Mouse (Mus musculus): Measurements from ENCODE around the gene Vcan. TPM values are rescaled to one million over a fixed set of nuclear protein-coding genes. Genes with fewer than 3 reads are reported as not detected.
A peak's percentile ranks its signal among the peaks of the same experiment; 100 is the strongest.
"Not testable (repeated sequence)": the region's sequence is repeated elsewhere in the genome, so short reads cannot be mapped to it uniquely, and the experiment has no call there.

Gene Vcan
- polyA plus RNA-seq (2016; fragmentation: Nextera tagmentation; extraction: Ambion mirVana): 119 and 120 TPM in 2 replicates

DNA sequence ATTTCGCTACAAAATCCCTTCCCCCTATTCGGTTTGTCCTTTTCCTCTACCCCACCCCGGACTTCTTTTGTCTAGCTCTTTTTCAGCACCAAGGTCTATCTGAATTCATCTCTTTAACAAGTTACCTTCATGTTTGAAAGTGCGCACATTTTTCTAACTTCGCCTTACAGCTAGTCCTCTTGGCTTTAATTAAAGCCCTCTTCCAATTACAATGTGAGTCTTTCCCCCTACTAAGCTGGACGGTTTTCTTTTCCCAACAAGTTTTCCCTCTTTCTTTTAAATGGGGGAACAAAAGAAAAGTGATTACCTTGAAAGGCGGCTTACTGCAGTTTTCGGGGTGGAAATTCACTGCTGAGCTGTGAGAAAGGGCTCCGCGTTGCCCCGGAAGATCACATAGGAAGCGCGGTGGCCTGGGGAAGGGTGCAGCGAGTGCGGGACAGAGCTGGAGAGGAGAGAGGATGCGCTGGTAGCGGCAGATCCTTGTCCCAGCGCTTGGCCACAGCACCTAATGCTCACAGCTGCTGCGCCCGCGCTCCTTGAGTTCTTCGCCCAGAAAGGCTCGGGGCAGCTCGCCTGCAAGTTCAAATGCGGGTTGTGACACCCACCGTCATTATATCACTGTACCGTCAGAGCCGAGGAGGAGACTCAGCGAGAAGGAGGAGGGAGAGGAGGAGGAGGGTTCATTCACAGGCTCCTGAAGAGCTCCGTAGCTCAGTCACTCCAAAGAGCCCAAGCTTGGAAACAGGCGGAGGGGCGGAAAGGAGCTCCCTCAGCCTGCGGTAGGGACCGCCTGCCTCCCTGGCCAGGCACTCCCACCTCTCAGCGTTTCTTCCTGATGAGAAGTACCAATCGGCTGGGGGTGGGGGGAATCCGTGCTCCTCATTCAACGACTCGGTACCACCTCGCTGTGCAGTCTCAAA, at the start of gene Vcan:
TSS of gene Vcan (minus strand) at position 744 of the 920 bp plus-strand sequence.
- Histone ChIP-seq H3K27ac (peak within 1 kb of the TSS; percentile 94), H3K4me2 (replicated peaks) (peak within 1 kb of the TSS; percentile 83), H3K4me3 (peak within 1 kb of the TSS; percentile 70), H3K9ac (peak within 1 kb of the TSS; percentile 83), H3K4me1 (peaks cover 17% of the 10 kb centered on the region), H3K36me3 (no peaks in the 10 kb centered on the region), H3K27me3 (no peaks in the 10 kb centered on the region), H3K9me3 (no peaks in the 10 kb centered on the region)
- WGBS: under 1% methylated on average over 40 of the region's 40 CpGs
- ATAC-seq (ENCODE audit: insufficient number of reproducible peaks, insufficient read depth, low FRiP score, low TSS enrichment): peak; percentile 64

DNA sequence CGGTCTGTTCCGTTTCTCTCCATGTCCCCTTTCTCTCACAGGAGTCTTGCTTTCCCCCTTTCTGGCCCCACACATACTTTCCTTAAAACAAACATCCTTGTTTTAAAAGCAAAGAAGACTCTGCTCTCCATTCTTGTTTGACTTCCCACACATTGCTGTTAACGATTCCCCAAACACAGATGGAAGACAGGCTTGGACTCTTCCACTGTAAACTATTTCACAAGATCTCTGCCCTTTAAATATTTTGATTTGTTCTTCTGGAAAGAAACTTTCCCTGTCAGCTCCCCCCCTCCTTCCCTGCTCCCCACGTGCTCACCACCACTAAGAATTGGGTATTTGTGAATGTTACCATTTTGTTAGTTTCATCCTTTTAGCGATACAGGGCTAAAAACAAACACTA, 49.2 kb upstream of the Vcan start:
- H3K4me3 ChIP-seq: no peak overlapping the region
- no peaks in the 10 kb centered on the region for H3K9me3 ChIP-seq
- no peaks in the 10 kb centered on the region for H3K4me1 ChIP-seq
- ATAC-seq (ENCODE audit: insufficient number of reproducible peaks, insufficient read depth, low FRiP score, low TSS enrichment): no peak
- no peak overlapping the region for H3K27ac ChIP-seq
- no peaks in the 10 kb centered on the region for H3K36me3 ChIP-seq
- 44% methylated on average over 5 of the region's 5 CpGs for WGBS
- no peaks in the 10 kb centered on the region for H3K27me3 ChIP-seq
- no peak overlapping the region for H3K4me2 ChIP-seq (replicated peaks)
- no peak overlapping the region for H3K9ac ChIP-seq

DNA sequence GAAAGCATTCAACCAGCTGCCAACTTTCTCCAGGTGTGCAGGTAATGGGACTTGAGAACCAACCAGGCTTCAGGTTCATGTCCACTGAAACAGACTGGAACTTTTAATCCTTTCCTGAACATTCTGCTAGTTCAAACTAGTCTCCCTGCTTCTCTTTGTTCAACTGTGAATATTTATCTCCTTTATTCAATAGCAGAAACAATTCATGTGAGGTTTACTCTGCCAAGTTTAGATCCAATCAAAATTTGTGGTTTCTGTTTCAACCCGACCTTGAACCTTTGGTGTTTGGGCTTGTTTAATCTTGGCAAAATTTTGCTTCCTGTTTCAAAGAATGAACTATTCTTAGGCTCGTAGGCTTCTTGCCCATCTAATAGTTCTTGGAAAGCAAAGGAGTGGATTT, 40.6 kb upstream of the Vcan start:
- Histone ChIP-seq H3K4me1 (no peaks in the 10 kb centered on the region), H3K4me3 (no peak overlapping the region), H3K27ac (no peak overlapping the region), H3K9ac (no peak overlapping the region), H3K9me3 (no peaks in the 10 kb centered on the region), H3K36me3 (no peaks in the 10 kb centered on the region), H3K27me3 (no peaks in the 10 kb centered on the region), H3K4me2 (replicated peaks) (no peak overlapping the region)
- ATAC-seq (ENCODE audit: insufficient number of reproducible peaks, insufficient read depth, low FRiP score, low TSS enrichment): no peak
- 53% methylated on average over 2 of the region's 2 CpGs for WGBS

DNA sequence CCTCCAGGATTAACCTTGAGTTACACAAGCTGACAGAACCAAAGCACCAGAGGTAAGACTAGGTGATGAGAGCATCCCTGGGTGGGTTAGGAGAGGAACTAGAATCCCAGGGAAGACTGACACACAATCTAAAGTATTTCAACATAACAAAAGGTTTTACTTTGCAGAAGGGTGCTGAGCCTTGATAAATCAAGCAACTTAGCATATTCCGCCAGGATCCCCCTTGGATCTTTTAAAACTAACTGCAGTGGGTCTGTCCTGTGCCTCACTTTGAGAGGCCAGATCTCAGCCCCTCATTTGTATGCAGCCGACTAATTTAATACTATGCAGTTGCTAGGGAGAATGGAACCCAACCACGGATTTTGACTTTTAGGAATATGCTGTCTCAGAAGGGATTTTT, 38.0 kb upstream of the Vcan start:
- no peaks in the 10 kb centered on the region for H3K36me3 ChIP-seq
- WGBS: 66% methylated on average over 3 of the region's 3 CpGs
- no peaks in the 10 kb centered on the region for H3K27me3 ChIP-seq
- H3K4me3 ChIP-seq: no peak overlapping the region
- H3K4me1 ChIP-seq: no peaks in the 10 kb centered on the region
- H3K4me2 ChIP-seq (replicated peaks): no peak overlapping the region
- H3K27ac ChIP-seq: no peak overlapping the region
- no peak for ATAC-seq (ENCODE audit: insufficient number of reproducible peaks, insufficient read depth, low FRiP score, low TSS enrichment)
- H3K9ac ChIP-seq: no peak overlapping the region
- no peaks in the 10 kb centered on the region for H3K9me3 ChIP-seq

DNA sequence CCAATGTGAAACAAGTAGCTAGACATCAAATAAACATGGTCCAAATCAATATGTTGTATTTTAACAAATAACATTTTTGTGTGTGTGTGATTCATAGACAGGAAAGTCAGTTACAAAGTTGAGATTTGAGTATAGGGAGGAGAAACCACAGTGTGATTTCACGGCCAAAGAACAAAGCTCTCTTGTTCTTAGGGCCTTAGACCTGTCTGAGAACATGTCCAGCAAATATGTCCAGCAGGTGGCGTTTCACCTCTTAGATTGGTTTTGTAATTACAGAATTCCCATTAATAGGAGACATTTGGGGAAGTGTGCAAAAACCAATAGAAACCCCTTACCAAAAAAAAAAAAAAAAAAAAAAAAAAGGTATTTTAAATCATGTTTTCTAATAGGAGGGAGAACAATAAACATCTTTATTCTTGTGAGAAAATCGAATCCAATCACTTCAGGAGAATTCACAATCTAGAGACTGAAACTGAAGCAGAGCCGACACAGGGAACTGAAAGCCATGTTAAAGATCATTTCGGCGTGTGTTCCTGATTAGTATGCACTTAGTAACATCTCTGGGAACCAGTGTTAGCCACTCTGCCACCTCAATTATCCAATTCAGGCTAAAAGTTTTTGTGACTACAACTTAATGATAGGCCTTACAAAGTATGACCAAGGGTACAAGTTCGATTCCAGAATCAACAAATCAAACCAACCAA, 37.1 kb upstream of the Vcan start:
- Histone ChIP-seq H3K4me3 (no peak overlapping the region), H3K27me3 (no peaks in the 10 kb centered on the region), H3K9me3 (no peaks in the 10 kb centered on the region), H3K27ac (no peak overlapping the region), H3K4me2 (replicated peaks) (no peak overlapping the region), H3K9ac (no peak overlapping the region), H3K4me1 (no peaks in the 10 kb centered on the region), H3K36me3 (no peaks in the 10 kb centered on the region)
- WGBS: 49% methylated on average over 7 of the region's 7 CpGs
- ATAC-seq (ENCODE audit: insufficient number of reproducible peaks, insufficient read depth, low FRiP score, low TSS enrichment): no peak

DNA sequence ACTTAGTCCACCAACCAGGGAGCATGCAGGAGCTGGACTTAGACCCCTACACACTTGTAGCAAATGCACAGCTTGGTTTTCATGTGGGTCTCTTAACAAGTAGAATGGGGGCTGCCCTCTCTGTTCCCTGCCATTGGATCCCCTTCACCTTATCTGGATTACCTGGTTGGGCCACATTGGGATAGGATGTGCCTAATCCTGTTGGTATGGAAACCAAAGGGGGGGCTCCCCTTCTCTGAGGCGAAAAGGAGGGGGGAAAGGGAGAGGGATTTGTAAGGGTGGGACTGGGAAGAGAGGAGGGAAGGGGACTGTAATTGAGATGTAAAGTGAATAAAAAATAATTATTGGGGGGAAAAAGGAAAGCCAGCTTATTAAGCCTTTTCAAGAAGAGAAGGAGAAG, 35.5 kb upstream of the Vcan start:
- Histone ChIP-seq H3K9ac (no peak overlapping the region), H3K4me3 (no peak overlapping the region), H3K4me1 (peaks cover 3% of the 10 kb centered on the region; the same call in 1 of the 2 replicates), H3K4me2 (replicated peaks) (no peak overlapping the region), H3K9me3 (no peaks in the 10 kb centered on the region), H3K27me3 (no peaks in the 10 kb centered on the region), H3K27ac (no peak overlapping the region), H3K36me3 (no peaks in the 10 kb centered on the region)
- WGBS: 29% methylated on average over 1 of the region's 1 CpGs
- no peak for ATAC-seq (ENCODE audit: insufficient number of reproducible peaks, insufficient read depth, low FRiP score, low TSS enrichment)

DNA sequence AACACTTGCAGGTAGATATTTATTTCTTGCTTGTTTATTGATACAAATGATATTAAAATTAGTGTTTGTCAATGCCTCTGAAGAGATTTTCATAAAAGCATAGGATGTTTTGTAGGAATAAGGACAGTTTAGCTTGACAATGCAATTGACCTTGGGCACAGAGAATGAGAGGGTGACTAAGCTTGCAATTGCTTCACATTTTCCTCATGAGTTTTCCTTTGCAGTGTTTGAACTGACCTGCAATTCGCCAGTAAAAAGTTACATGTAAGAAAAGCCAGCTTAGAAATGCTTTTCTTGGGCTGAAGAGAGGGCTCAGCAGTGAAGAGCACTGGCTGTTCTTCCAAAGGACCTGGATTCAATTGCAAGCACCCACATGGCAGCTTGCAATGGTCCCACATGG, 34.8 kb upstream of the Vcan start:
- peaks cover 3% of the 10 kb centered on the region; the same call in 1 of the 2 replicates for H3K4me1 ChIP-seq
- H3K36me3 ChIP-seq: no peaks in the 10 kb centered on the region
- no peaks in the 10 kb centered on the region for H3K27me3 ChIP-seq
- no peak overlapping the region for H3K4me3 ChIP-seq
- no peak overlapping the region for H3K4me2 ChIP-seq (replicated peaks)
- no peaks in the 10 kb centered on the region for H3K9me3 ChIP-seq
- WGBS: 85% methylated on average over 1 of the region's 1 CpGs
- H3K27ac ChIP-seq: no peak overlapping the region
- H3K9ac ChIP-seq: no peak overlapping the region
- no peak for ATAC-seq (ENCODE audit: insufficient number of reproducible peaks, insufficient read depth, low FRiP score, low TSS enrichment)

DNA sequence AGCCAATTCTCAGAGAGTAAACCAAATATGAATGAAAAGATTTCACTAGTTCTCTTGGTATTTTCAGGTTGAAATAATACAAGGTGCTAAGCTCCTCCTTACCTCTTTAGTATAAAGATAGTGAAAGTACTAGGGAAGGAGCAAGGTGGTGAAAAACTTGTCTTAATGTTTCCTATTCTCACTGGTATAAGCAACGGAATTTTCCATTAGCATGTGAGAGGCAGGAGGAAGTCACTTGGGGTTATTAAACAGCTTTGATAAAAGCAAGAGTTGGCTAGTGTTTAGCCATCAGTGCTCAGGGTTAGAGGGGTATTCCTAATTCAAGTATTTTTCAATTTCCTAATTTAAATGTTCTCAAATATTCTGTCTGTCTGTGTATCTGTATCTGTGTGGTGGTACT, 24.2 kb upstream of the Vcan start:
- no peak overlapping the region for H3K9ac ChIP-seq
- no peak for ATAC-seq (ENCODE audit: insufficient number of reproducible peaks, insufficient read depth, low FRiP score, low TSS enrichment)
- H3K4me3 ChIP-seq: no peak overlapping the region
- H3K4me1 ChIP-seq: no peaks in the 10 kb centered on the region
- no peak overlapping the region for H3K27ac ChIP-seq
- no peaks in the 10 kb centered on the region for H3K36me3 ChIP-seq
- 73% methylated on average over 1 of the region's 1 CpGs for WGBS
- H3K9me3 ChIP-seq: no peaks in the 10 kb centered on the region
- H3K27me3 ChIP-seq: no peaks in the 10 kb centered on the region
- no peak overlapping the region for H3K4me2 ChIP-seq (replicated peaks)

DNA sequence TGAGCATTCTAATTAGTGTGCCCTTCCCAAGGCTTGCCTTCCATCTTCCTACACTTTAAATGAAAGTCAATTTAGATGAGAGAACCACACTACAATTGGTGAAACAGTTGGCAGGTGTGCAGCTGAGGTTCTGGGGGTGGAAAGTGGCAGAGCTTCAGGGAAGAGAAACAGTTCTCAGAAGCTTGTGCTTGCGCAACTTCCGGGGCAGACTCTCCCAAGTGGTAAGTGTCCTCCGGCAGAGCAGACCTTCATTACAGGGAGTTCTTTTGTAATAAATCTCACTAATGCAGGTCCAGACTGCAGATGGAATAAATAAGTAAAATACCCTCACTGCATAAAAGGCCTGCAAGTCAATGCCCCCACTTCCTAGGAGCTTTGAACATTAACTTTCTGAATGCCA, 23.7 kb upstream of the Vcan start:
- Histone ChIP-seq H3K9me3 (no peaks in the 10 kb centered on the region), H3K36me3 (no peaks in the 10 kb centered on the region), H3K4me1 (no peaks in the 10 kb centered on the region), H3K4me2 (replicated peaks) (no peak overlapping the region), H3K9ac (no peak overlapping the region), H3K4me3 (no peak overlapping the region), H3K27me3 (no peaks in the 10 kb centered on the region), H3K27ac (no peak overlapping the region)
- no peak for ATAC-seq (ENCODE audit: insufficient number of reproducible peaks, insufficient read depth, low FRiP score, low TSS enrichment)
- WGBS: 91% methylated on average over 3 of the region's 3 CpGs

DNA sequence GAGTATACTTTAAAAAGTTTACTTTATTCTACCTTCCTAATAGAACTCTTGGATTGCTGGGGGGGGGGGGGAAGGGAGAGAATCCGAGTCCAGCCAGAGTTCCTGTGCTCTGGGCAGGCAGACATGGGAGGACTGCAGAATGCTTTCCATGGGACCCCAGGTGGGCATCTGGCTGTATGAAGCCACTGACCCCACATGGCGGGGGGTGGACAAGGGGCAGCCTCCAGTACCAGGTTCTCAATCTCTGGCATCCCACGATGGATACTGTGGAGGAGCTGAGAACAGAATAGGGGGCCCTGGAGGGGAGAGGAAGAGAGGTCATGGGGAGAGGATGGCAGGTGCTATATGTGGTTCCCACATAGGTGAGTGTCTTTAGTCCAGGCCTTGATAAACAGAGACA, 20.0 kb upstream of the Vcan start:
- Histone ChIP-seq H3K4me2 (replicated peaks) (no peak overlapping the region), H3K9me3 (no peaks in the 10 kb centered on the region), H3K4me3 (no peak overlapping the region), H3K27ac (no peak overlapping the region), H3K9ac (no peak overlapping the region), H3K4me1 (no peaks in the 10 kb centered on the region), H3K27me3 (no peaks in the 10 kb centered on the region), H3K36me3 (no peaks in the 10 kb centered on the region)
- no peak for ATAC-seq (ENCODE audit: insufficient number of reproducible peaks, insufficient read depth, low FRiP score, low TSS enrichment)
- 75% methylated on average over 2 of the region's 3 CpGs for WGBS

DNA sequence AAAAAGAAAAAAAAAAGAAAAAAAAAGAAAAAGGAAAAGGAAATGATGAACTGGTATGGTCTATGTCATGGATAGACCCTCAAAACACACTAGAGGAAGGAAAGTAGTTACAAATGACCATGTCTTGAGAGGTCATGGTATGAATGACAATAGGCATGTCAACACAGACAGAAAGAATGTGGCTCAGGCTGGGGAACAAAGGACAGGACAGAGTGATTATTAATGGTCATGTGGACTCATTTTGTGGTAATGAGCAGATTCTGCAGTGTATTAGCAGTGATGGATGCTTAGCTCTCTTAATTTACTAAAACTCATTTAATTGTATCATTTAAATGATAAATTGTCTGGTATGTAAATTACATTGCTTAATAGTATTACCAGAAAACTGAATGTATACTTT, 14.0 kb upstream of the Vcan start:
- no peak for ATAC-seq (ENCODE audit: insufficient number of reproducible peaks, insufficient read depth, low FRiP score, low TSS enrichment)
- H3K27me3 ChIP-seq: no peaks in the 10 kb centered on the region
- no peaks in the 10 kb centered on the region for H3K4me1 ChIP-seq
- H3K9me3 ChIP-seq: no peaks in the 10 kb centered on the region
- H3K36me3 ChIP-seq: no peaks in the 10 kb centered on the region
- H3K9ac ChIP-seq: no peak overlapping the region
- no peak overlapping the region for H3K4me3 ChIP-seq
- H3K4me2 ChIP-seq (replicated peaks): no peak overlapping the region
- no peak overlapping the region for H3K27ac ChIP-seq

DNA sequence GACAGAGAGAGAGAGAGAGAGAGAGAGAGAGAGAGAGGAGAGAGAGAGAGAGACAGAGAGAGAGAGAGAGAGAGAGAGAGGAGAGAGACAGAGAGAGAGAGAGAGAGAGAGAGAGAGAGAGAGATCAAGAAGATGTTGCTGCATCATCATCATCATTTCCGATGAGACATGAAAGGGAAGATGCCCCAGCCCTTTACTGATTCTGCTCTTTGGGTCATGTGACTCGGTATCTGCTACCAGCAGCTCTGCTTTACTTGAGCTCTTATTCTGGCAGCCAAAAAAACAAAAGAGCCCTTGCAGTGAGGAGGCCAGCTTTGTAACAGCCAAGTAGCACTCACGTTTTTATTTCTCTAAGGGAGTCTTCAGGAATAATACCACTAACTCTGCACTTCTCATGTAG, 8.3 kb upstream of the Vcan start:
- WGBS: 28% methylated on average over 3 of the region's 3 CpGs
- not testable (repeated sequence) for H3K9ac ChIP-seq; H3K4me1 ChIP-seq; H3K9me3 ChIP-seq; H3K27me3 ChIP-seq; ATAC-seq (ENCODE audit: insufficient number of reproducible peaks, insufficient read depth, low FRiP score, low TSS enrichment); H3K4me2 ChIP-seq (replicated peaks); H3K27ac ChIP-seq; H3K4me3 ChIP-seq; H3K36me3 ChIP-seq
